Mouse (Mus musculus) liver, embryonic 14.5 days (tissue): ENCODE results near the gene Rph3al.

ENCODE experiments used
- CTCF ChIP-seq: IDR thresholded peaks from 2 replicates; pipeline ENCODE4 v1.5.1; 2016; ENCODE audit warnings: antibody characterized with exemption, low read depth, control low read depth
- EP300 ChIP-seq: IDR thresholded peaks from 2 replicates; pipeline ENCODE4 v1.6.1; 2016; ENCODE audit warnings: antibody characterized with exemption, low read depth

DNA sequence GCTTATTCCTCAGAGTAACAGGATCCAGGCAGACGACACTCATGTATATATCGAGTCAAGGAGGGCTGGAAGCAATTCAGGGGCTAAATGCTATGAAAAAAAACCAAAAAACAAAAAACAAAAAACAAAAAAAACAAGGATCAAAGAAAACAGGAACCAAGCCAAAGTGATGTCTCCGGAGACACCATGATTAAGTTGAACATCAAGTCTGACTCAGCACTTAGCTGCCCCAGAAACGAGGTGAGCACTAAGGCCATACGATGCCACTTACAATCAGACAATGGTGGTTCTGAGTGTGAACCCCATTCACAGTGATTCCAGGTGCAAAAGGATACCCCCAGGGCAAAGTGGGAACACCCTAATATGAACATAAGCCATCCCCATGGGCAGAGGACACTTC lies 13.7 kb upstream of the Rph3al start:
- TF ChIP-seq CTCF, result no peak
- TF ChIP-seq EP300, result no peak
